Mouse (Mus musculus): ENCODE data around the gene B4galt3. TPM values are rescaled to one million over a fixed set of nuclear protein-coding genes. Genes with fewer than 3 reads are reported as not detected.

B4galt3 gene
- polyA plus RNA-seq, 1 experiment from 2014 or later, result 56.5 TPM

DNA sequence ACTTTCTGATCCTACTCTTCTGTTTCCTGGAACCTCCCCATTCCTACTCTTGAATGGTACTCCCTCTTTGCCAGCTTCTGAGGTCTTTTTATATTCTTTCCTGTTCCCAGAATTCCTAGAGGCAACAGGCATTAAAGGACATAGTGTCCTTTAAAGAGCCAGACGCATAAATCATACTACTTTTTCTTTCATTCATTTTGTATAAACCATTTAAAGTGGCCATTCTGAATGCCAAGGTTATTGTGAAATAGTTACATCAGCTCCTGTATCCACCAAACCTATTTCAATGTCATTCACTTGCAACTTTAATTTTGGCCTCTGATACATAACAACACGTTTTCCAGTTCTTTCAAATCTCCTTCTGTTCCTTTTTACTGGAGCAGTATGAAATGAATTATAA, 39.2 kb downstream of the B4galt3 start:
- no peak overlapping the region for H3K4me3 ChIP-seq (ENCODE audit: low read length)
- H3K36me3 ChIP-seq (ENCODE audit: control insufficient read depth, insufficient read depth, low read length), result no peaks in the 10 kb centered on the region
- no peaks in the 10 kb centered on the region for H3K9me3 ChIP-seq (ENCODE audit: control insufficient read depth, low read length)
- 76% methylated on average over 2 of the region's 2 CpGs for WGBS
- no peak for ATAC-seq
- no peaks in the 10 kb centered on the region for H3K27me3 ChIP-seq (replicated peaks; ENCODE audit: control insufficient read depth, insufficient read depth, low read length)
- H3K4me2 ChIP-seq (ENCODE audit: low read depth, low read length), result no peak overlapping the region
- no peak overlapping the region for H3K9ac ChIP-seq (ENCODE audit: low read depth, low read length)
- no peak overlapping the region for H3K27ac ChIP-seq (ENCODE audit: low read length)
- H3K4me1 ChIP-seq (ENCODE audit: control insufficient read depth, insufficient read depth, low read length), result no peaks in the 10 kb centered on the region

DNA sequence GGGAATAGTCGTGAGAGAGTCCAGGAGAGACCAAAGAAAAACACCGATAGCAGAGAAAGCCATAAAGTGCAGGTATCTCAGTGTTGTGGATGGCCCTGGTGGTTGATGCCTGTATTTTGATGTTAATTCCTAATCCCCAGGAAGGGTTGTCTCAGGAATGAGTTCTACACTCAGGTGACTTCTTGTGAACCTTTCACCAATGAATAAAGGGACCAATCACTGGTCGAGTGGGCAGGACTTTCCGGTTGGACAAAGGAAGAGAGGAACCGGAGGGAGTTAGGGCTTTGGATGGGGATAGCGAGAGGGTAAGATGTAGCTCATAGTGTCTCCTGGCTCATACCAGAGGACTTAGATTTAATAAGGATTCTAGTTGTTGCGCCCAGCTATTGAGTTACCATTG, 49.6 kb downstream of the B4galt3 start:
- H3K9me3 ChIP-seq (ENCODE audit: control insufficient read depth, low read length), result no peaks in the 10 kb centered on the region
- H3K4me3 ChIP-seq (ENCODE audit: low read length), result peak overlapping the region; percentile 4; the same call in 1 of the 2 replicates
- H3K27ac ChIP-seq (ENCODE audit: low read length), result no peak overlapping the region
- H3K36me3 ChIP-seq (ENCODE audit: control insufficient read depth, insufficient read depth, low read length), result no peaks in the 10 kb centered on the region
- ATAC-seq, result no peak
- no peaks in the 10 kb centered on the region for H3K4me1 ChIP-seq (ENCODE audit: control insufficient read depth, insufficient read depth, low read length)
- WGBS, result 15% methylated on average over 7 of the region's 7 CpGs
- 0 out of 2 replicates have a peak overlapping the region, but pooled peaks have one; percentile 2 for H3K4me2 ChIP-seq (ENCODE audit: low read depth, low read length)
- no peaks in the 10 kb centered on the region for H3K27me3 ChIP-seq (replicated peaks; ENCODE audit: control insufficient read depth, insufficient read depth, low read length)
- no peak overlapping the region for H3K9ac ChIP-seq (ENCODE audit: low read depth, low read length)

DNA sequence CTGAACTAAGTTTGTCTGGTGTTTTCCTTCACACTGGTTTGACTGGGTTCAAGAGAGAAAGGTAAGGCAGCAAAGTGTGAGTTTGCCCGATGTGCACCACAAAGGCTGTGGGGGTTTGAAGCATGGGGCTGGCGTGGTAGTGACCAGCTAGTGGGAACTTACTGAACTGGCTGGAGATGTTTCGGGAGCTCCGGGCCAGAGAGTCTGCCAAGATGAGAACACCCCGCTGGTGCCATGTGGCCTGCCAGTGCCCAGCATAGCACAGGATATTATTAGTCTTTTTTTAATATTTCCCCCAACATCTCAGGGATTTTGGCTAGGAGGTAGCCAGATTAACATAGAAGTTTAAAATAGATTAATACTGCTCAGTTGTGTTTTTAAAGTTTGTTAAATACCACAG, 50.0 kb downstream of the B4galt3 start:
- Histone ChIP-seq H3K9ac (ENCODE audit: low read depth, low read length) (no peak overlapping the region), H3K9me3 (ENCODE audit: control insufficient read depth, low read length) (no peaks in the 10 kb centered on the region), H3K4me3 (ENCODE audit: low read length) (peak overlapping the region; percentile 4; the same call in 1 of the 2 replicates), H3K4me1 (ENCODE audit: control insufficient read depth, insufficient read depth, low read length) (no peaks in the 10 kb centered on the region), H3K27me3 (replicated peaks; ENCODE audit: control insufficient read depth, insufficient read depth, low read length) (no peaks in the 10 kb centered on the region), H3K4me2 (ENCODE audit: low read depth, low read length) (0 out of 2 replicates have a peak overlapping the region, but pooled peaks have one; percentile 2), H3K36me3 (ENCODE audit: control insufficient read depth, insufficient read depth, low read length) (no peaks in the 10 kb centered on the region), H3K27ac (ENCODE audit: low read length) (no peak overlapping the region)
- WGBS, result 31% methylated on average over 5 of the region's 5 CpGs
- ATAC-seq, result no peak

DNA sequence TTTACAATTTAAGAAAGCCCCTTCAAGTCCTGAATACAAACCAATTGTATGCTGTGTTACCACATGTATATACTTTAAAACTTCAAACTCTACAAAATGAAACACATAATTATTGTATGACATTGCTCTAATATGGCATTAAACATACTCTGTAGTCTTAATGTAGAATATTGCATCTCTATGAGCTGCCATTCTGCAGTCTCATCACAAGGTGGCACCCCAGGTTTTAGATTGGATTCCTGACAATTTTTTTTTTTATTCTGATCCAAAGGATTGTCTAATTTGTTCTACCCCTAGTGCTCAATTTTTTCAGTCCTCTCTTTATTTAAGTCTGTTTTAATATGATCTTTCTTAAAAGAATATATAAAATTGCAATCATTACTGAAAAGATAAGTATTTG, 51.3 kb downstream of the B4galt3 start:
- Histone ChIP-seq H3K9me3 (ENCODE audit: control insufficient read depth, low read length) (no peaks in the 10 kb centered on the region), H3K27ac (ENCODE audit: low read length) (no peak overlapping the region), H3K4me2 (ENCODE audit: low read depth, low read length) (no peak overlapping the region), H3K36me3 (ENCODE audit: control insufficient read depth, insufficient read depth, low read length) (no peaks in the 10 kb centered on the region), H3K4me1 (ENCODE audit: control insufficient read depth, insufficient read depth, low read length) (no peaks in the 10 kb centered on the region; the same call in 1 of the 2 replicates), H3K9ac (ENCODE audit: low read depth, low read length) (no peak overlapping the region), H3K27me3 (replicated peaks; ENCODE audit: control insufficient read depth, insufficient read depth, low read length) (no peaks in the 10 kb centered on the region), H3K4me3 (ENCODE audit: low read length) (no peak overlapping the region)
- ATAC-seq, result no peak

DNA sequence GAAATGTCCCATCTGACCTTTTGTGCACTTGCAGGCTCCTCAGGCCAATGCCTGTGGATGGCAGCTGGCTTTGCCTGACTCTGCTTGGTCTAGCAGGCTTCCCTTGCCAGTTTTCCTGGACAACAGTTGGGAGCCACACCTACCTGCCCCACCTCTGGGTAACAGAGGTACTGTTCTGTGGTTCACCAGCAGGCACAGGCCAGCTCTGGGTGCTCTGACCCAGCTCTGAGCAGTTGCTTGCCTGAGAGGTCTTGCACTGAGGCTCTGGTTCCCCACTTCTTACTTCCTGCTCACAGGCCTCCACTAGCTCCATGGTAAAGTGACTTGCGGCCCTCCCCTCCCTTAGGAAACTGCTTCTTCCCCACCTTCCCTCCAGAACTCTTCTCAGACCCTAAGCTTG, 51.9 kb downstream of the B4galt3 start:
- H3K4me2 ChIP-seq (ENCODE audit: low read depth, low read length), result no peak overlapping the region
- WGBS, result 89% methylated on average over 1 of the region's 1 CpGs
- no peak overlapping the region for H3K9ac ChIP-seq (ENCODE audit: low read depth, low read length)
- no peak overlapping the region for H3K4me3 ChIP-seq (ENCODE audit: low read length)
- no peaks in the 10 kb centered on the region; the same call in 1 of the 2 replicates for H3K4me1 ChIP-seq (ENCODE audit: control insufficient read depth, insufficient read depth, low read length)
- peak; percentile 58 for ATAC-seq
- H3K9me3 ChIP-seq (ENCODE audit: control insufficient read depth, low read length), result no peaks in the 10 kb centered on the region
- H3K27me3 ChIP-seq (replicated peaks; ENCODE audit: control insufficient read depth, insufficient read depth, low read length), result no peaks in the 10 kb centered on the region
- H3K36me3 ChIP-seq (ENCODE audit: control insufficient read depth, insufficient read depth, low read length), result no peaks in the 10 kb centered on the region
- H3K27ac ChIP-seq (ENCODE audit: low read length), result no peak overlapping the region

DNA sequence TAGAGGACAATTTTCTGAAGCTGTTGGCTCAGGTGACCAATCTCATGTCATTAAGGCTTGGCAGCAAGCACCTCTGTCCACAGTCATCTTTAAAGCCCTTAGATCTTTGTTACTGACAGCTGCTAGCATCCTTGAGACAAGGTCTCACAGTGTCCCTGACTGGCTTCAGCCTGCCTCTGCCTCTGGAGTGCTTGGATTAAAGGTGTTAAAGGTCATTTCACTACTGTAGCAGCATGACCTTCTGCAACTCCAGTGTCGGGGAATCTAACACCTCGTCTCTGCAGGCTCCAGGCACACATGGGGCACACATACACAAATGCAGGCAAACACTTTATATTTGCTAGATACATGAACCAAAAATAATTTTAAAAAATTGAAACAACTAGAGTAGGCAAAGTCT, 55.4 kb downstream of the B4galt3 start:
- no peaks in the 10 kb centered on the region for H3K36me3 ChIP-seq (ENCODE audit: control insufficient read depth, insufficient read depth, low read length)
- no peak for ATAC-seq
- H3K27me3 ChIP-seq (replicated peaks; ENCODE audit: control insufficient read depth, insufficient read depth, low read length), result no peaks in the 10 kb centered on the region
- no peak overlapping the region for H3K4me3 ChIP-seq (ENCODE audit: low read length)
- no peaks in the 10 kb centered on the region for H3K9me3 ChIP-seq (ENCODE audit: control insufficient read depth, low read length)
- no peak overlapping the region for H3K4me2 ChIP-seq (ENCODE audit: low read depth, low read length)
- H3K4me1 ChIP-seq (ENCODE audit: control insufficient read depth, insufficient read depth, low read length), result peaks cover 11% of the 10 kb centered on the region
- 78% methylated on average over 2 of the region's 2 CpGs for WGBS
- H3K9ac ChIP-seq (ENCODE audit: low read depth, low read length), result no peak overlapping the region
- H3K27ac ChIP-seq (ENCODE audit: low read length), result no peak overlapping the region

Other genes starting within 250 kb of the B4galt3 start
- 15.3 and 15.9 TPM in 2 replicates for gene Fcgr3, start 205.4 kb upstream of the B4galt3 start, polyA plus RNA-seq (2015; fragmentation: Nextera tagmentation; extraction: Ambion mirVana)
- 1.6 and 2.1 TPM in 2 replicates for gene Cfap126, start 156.4 kb upstream of the B4galt3 start, polyA plus RNA-seq (2015; fragmentation: Nextera tagmentation; extraction: Ambion mirVana)
- gene Sdhc, start 119.7 kb upstream of the B4galt3 start, polyA plus RNA-seq (2015; fragmentation: Nextera tagmentation; extraction: Ambion mirVana), result 457 and 490 TPM in 2 replicates
- 1.7 TPM in 2 replicates for gene Mpz, start 119.6 kb upstream of the B4galt3 start, polyA plus RNA-seq (2015; fragmentation: Nextera tagmentation; extraction: Ambion mirVana)
- gene Pcp4l1, start 74.1 kb upstream of the B4galt3 start, polyA plus RNA-seq (2015; fragmentation: Nextera tagmentation; extraction: Ambion mirVana), result 16.4 and 19.4 TPM in 2 replicates
- gene Nr1i3, start 56.4 kb upstream of the B4galt3 start, polyA plus RNA-seq (2015; fragmentation: Nextera tagmentation; extraction: Ambion mirVana), result 18.7 and 21.7 TPM in 2 replicates
- gene Tomm40l, start 47.8 kb upstream of the B4galt3 start, polyA plus RNA-seq (2015; fragmentation: Nextera tagmentation; extraction: Ambion mirVana), result 32.0 and 34.7 TPM in 2 replicates
- gene Apoa2, start 45.3 kb upstream of the B4galt3 start, polyA plus RNA-seq (2015; fragmentation: Nextera tagmentation; extraction: Ambion mirVana), result 55.3 and 151 TPM in 2 replicates
- 50.3 and 52.1 TPM in 2 replicates for gene Fcer1g, start 36.0 kb upstream of the B4galt3 start, polyA plus RNA-seq (2015; fragmentation: Nextera tagmentation; extraction: Ambion mirVana)
- 6.3 and 7.0 TPM in 2 replicates for gene Adamts4, start 19.9 kb upstream of the B4galt3 start, polyA plus RNA-seq (2015; fragmentation: Nextera tagmentation; extraction: Ambion mirVana)
- gene Ndufs2, start 18.9 kb upstream of the B4galt3 start, polyA plus RNA-seq (2015; fragmentation: Nextera tagmentation; extraction: Ambion mirVana), result 339 and 373 TPM in 2 replicates
- 40.2 and 40.9 TPM in 2 replicates for gene Ppox, start 10.9 kb downstream of the B4galt3 start, polyA plus RNA-seq (2015; fragmentation: Nextera tagmentation; extraction: Ambion mirVana)
- gene Usp21, start 17.7 kb downstream of the B4galt3 start, polyA plus RNA-seq (2015; fragmentation: Nextera tagmentation; extraction: Ambion mirVana), result 50.8 and 53.2 TPM in 2 replicates
- 98.8 and 103 TPM in 2 replicates for gene Ufc1, start 24.7 kb downstream of the B4galt3 start, polyA plus RNA-seq (2015; fragmentation: Nextera tagmentation; extraction: Ambion mirVana)
- 42.6 and 46.8 TPM in 2 replicates for gene Dedd, start 58.8 kb downstream of the B4galt3 start, polyA plus RNA-seq (2015; fragmentation: Nextera tagmentation; extraction: Ambion mirVana)
- 57.6 and 60.9 TPM in 2 replicates for gene Nit1, start 75.3 kb downstream of the B4galt3 start, polyA plus RNA-seq (2015; fragmentation: Nextera tagmentation; extraction: Ambion mirVana)
- gene Pfdn2, start 75.3 kb downstream of the B4galt3 start, polyA plus RNA-seq (2015; fragmentation: Nextera tagmentation; extraction: Ambion mirVana), result 83.5 and 99.0 TPM in 2 replicates
- 0.60 and 1.1 TPM in 2 replicates for gene Klhdc9, start 90.5 kb downstream of the B4galt3 start, polyA plus RNA-seq (2015; fragmentation: Nextera tagmentation; extraction: Ambion mirVana)
- gene Nectin4, start 99.8 kb downstream of the B4galt3 start, polyA plus RNA-seq (2015; fragmentation: Nextera tagmentation; extraction: Ambion mirVana), result 2.8 and 3.8 TPM in 2 replicates
- gene Arhgap30, start 118.6 kb downstream of the B4galt3 start, polyA plus RNA-seq (2015; fragmentation: Nextera tagmentation; extraction: Ambion mirVana), result 2.0 and 2.5 TPM in 2 replicates
- gene Usf1, start 141.0 kb downstream of the B4galt3 start, polyA plus RNA-seq (2015; fragmentation: Nextera tagmentation; extraction: Ambion mirVana), result 54.6 and 58.1 TPM in 2 replicates
- 5.3 and 5.6 TPM in 2 replicates for gene Tstd1, start 148.5 kb downstream of the B4galt3 start, polyA plus RNA-seq (2015; fragmentation: Nextera tagmentation; extraction: Ambion mirVana)
- gene F11r, start 167.2 kb downstream of the B4galt3 start, polyA plus RNA-seq (2015; fragmentation: Nextera tagmentation; extraction: Ambion mirVana), result 101 and 108 TPM in 2 replicates
- 11.1 and 11.2 TPM in 2 replicates for gene Alyref2, start 233.2 kb downstream of the B4galt3 start, polyA plus RNA-seq (2015; fragmentation: Nextera tagmentation; extraction: Ambion mirVana)